Mouse (Mus musculus) inflammation-experienced regulatory T-cells, adult 16 weeks (primary cell): ENCODE data around the gene Olfr1471. TPM values are rescaled to one million over a fixed set of nuclear protein-coding genes. Genes with fewer than 3 reads are reported as not detected.

ENCODE experiments used
- polyA plus RNA-seq: library from polyadenylated mRNA; unstranded; fragments of 100-300 nt; shearing (Covaris generic); gene quantifications from one replicate; pipeline ENCODE4 v1.2.1, GENCODE M21; 2017

Olfr1471 gene
- not detected for polyA plus RNA-seq

GRCm38 (mm10) chr19:13443109-13443508 is at the start of gene Olfr1471:
TSS of gene Olfr1471 (plus strand) at chr19:13443409.

DNA sequence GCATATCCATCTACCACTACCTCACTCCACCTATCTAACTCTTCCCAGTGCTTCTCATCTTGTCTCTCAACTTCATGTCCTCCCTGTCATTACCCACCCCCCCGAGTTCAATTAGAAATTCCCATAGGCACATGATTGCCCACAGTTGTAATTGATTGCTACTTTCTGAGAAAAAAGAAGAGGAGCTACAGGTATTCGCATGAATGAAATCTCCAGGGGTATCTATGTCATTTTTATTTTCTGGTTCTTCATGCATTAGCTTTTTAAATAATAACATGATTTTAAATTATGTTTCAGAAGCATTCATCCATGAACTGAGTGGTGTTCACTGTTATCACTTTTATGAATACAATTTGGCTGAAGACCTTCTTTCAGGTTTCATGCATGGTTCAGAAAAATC is 35.7 kb upstream of the Olfr1471 start, which contains the start of gene Olfr1469:
TSS of gene Olfr1469 (plus strand) at position 301 of the 400 bp plus-strand sequence.

GRCm38 (mm10) chr19:13455986-13456385 is 12.8 kb downstream of the Olfr1471 start, which contains the start of gene Olfr1472:
TSS of gene Olfr1472 (minus strand) at chr19:13456086.

DNA sequence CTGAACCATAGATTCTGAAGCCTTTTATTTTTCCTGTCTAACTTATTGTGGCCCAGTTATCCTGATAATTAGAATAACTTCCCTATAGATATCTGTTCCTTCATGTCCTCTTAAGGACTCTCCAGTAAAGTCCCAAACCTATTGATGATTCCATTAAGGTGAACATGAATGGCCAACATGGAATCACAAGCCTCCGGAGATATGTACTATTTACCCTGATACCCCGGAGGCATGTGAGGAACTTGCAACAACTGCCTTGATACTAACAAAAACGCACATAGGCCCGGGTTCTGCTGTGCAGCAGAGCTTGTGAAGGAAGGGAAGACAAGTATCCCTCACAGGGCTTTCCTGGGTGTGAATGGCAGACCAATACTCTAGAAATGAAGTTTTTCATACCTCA is 26.1 kb downstream of the Olfr1471 start, which contains the start of gene Olfr1474:
TSS of gene Olfr1474 (plus strand) at position 301 of the 400 bp plus-strand sequence.

DNA sequence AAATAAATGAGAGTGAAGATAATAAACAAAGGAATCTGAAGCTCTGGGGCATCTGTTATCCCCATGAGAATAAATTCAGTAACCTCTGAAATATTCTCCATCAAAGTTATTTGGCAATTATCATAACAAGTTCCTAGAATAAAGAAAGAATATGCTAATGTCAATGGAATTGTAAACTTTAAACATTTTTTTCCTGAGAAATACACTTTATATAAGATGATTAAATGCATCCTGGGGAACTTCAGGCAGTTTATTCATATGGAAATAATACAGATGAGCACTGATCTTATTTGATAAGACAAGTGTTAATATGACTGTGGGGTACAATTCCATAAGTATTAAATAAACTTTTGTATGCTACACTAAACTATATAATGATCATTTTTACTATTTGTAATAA is 36.9 kb downstream of the Olfr1471 start, which contains the start of gene Olfr1475:
TSS of gene Olfr1475 (minus strand) at position 101 of the 400 bp plus-strand sequence.

GRCm38 (mm10) chr19:13500246-13500645 is 57.0 kb downstream of the Olfr1471 start, which contains the start of gene Olfr1477:
TSS of gene Olfr1477 (plus strand) at chr19:13500546.

Other genes starting within 250 kb of the Olfr1471 start
- not detected for gene Olfr1463, start 212.1 kb upstream of the Olfr1471 start, polyA plus RNA-seq
- gene Olfr1465, start 127.9 kb upstream of the Olfr1471 start, polyA plus RNA-seq, result not detected
- not detected for gene Olfr1466, start 104.5 kb upstream of the Olfr1471 start, polyA plus RNA-seq
- gene Olfr1467, start 81.2 kb upstream of the Olfr1471 start, polyA plus RNA-seq, result not detected
- gene Olfr1469, start 35.6 kb upstream of the Olfr1471 start, polyA plus RNA-seq, result not detected
- gene Olfr1472, start 12.7 kb downstream of the Olfr1471 start, polyA plus RNA-seq, result not detected
- gene Olfr1474, start 26.2 kb downstream of the Olfr1471 start, polyA plus RNA-seq, result not detected
- gene Olfr1475, start 36.8 kb downstream of the Olfr1471 start, polyA plus RNA-seq, result not detected
- not detected for gene Olfr1477, start 57.1 kb downstream of the Olfr1471 start, polyA plus RNA-seq
- not detected for gene Olfr1480, start 84.5 kb downstream of the Olfr1471 start, polyA plus RNA-seq
- not detected for gene Olfr1484, start 140.1 kb downstream of the Olfr1471 start, polyA plus RNA-seq
- gene Olfr1487, start 174.0 kb downstream of the Olfr1471 start, polyA plus RNA-seq, result not detected
- gene Olfr1489, start 188.2 kb downstream of the Olfr1471 start, polyA plus RNA-seq, result not detected
- not detected for gene Olfr1490, start 207.7 kb downstream of the Olfr1471 start, polyA plus RNA-seq